Mouse (Mus musculus) heart, postnatal 10 days (tissue): Measurements from ENCODE around the gene Lgals9. TPM values are rescaled to one million over a fixed set of nuclear protein-coding genes. Genes with fewer than 3 reads are reported as not detected.
"Not testable (repeated sequence)": the region's sequence is repeated elsewhere in the genome, so short reads cannot be mapped to it uniquely, and the experiment has no call there.

ENCODE experiments used
- DNase-seq, 2 experiments: peaks; one replicate each; pipeline ENCODE4 v3.0.0; 2021
- intact Hi-C: fragments of 180-260 bp; cut with DNase I; formaldehyde crosslinking; loops from one replicate; pipeline ENCODE4 v1.15.1; 2025
- total RNA-seq, 2 experiments: library from RNA; stranded (reverse); gene quantifications; 2 replicates each; pipeline ENCODE4 v1.2.3; 2021

Lgals9 gene
- total RNA-seq, 2 experiments from 2014 or later: 49.5 to 50.5 TPM

DNA sequence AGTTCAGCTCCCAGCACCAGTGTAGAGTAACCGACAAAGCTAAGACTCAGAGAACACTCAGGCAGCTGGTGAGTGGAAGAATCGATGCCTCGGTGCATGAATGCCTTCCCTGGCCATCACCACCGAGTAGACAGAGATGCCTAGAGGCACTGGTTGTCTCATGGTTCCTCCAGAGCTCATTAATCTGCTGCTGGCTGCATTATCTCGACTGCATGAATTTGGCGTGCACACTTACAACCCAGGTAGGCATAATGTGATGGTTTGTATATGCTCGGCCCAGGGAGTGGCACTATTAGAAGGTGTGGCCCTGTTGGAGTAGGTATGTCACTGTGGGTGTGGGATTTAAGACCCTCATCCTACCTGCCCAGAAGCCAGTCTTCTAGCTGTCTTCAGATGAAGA, 24.1 kb upstream of the Lgals9 start:
- intact Hi-C loops: no loop called here
- no peak for DNase-seq

DNA sequence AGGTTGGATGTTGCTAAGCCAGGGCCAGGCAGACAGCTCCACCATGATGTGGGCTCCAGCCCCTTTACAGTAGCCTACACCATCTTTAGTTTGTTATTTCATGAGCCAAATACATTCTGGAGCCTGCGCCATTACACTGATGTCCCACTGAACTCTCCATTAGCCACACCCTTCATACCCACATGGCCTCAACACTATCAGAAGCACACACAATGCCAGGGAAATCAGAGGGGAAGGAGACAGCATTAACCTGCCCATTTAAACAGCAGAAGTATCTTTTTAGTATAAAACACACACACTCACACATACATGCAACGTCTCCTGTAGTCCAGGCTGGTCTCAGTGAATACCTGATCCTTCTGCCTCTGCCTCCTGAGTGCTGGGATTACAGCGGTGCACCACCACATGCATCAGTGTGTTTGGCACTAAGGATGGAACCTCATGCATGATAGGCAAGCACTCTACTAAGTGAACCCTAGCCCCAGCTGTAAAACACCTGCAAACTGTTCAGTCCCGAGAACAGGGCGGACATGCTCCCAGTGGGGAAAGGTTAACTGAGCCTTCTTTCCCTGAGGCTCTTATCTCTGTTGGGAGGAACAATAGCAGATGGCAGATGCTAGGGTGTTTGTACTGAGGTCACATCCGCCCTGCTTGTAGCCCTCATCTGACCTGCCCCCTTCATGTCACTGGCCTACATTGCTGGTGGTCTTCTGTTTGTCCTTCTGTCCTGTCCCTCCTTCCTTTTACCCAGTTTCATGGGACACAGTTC, 23.4 kb upstream of the Lgals9 start:
- intact Hi-C loops: no loop called here

DNA sequence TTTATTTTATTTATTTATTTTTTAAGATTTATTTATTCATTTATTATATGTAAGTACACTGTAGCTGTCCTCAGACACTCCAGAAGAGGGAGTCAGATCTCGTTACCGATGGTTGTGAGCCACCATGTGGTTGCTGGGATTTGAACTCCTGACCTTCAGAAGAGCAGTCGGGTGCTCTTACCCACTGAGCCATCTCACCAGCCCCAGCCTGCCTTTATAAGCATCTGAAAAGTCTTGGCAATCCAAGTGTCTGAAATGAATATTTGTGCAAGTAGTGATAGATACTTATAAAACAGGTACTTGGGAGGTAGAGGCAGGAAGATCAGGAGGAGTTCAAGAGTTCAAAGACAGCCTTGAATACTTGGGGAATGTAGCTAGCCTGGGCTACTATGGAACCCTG, 22.6 kb upstream of the Lgals9 start:
- DNase-seq, intact Hi-C loops: not testable (repeated sequence)

More for the DNA sequence above, 23.4 kb upstream of the Lgals9 start:
- DNase-seq: no peak

DNA sequence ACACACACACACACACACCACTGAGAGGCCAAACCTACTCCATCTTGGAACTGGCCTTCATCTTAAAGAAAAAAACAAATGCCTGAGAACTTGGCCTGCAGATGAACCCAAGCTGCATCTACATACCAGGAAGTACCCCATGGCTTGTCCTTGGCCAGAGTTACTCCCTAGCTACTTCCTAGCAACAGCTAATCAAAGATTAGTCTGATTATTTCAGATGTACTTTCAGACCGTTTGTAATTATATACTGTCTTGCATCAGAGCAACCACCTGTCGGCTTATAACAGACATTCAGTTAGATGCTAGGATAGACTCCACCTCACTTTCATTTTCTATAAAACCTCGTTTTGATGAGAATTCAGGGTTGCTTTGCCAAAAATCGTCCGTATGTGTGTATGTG, 21.7 kb upstream of the Lgals9 start:
- DNase-seq: no peak
- intact Hi-C loops: no loop called here

DNA sequence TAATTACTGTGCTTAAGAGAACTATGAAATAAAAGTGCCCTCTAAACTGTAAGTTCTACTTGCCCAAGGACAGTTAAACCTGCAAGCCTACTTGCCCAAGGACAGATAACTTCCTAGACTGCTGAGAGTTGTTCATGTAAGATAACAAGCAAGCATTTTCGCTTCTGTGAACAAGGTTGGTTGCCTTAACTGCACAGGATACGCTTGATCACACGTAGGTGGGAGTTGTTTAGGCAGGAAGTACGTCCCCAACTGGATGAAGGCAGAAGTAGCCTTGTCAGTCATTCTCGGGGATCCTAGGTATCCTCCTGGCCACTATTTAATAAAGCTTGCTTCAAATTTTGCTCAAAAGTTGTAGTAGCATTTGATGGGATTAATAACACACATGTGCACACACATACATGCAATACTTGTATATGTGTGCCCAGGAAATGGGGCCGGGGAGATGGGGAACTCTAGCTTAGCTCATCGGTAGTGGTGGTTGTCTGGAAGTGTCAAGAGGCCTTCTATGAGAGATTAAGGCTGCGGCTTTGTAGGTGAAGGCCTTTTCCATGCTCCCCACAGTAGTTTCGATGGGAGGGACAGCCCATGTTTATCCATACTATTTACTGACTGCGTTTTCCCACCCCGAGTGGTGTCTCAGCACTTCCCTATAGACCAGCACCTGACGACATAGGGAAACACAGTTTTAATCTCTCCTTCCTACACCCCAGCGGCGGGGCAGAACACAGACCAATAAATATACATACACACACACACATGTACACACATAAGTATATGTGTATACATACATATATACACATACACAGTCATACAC, 21.0 kb upstream of the Lgals9 start:
- intact Hi-C loops: no loop called here
- no peak for DNase-seq

DNA sequence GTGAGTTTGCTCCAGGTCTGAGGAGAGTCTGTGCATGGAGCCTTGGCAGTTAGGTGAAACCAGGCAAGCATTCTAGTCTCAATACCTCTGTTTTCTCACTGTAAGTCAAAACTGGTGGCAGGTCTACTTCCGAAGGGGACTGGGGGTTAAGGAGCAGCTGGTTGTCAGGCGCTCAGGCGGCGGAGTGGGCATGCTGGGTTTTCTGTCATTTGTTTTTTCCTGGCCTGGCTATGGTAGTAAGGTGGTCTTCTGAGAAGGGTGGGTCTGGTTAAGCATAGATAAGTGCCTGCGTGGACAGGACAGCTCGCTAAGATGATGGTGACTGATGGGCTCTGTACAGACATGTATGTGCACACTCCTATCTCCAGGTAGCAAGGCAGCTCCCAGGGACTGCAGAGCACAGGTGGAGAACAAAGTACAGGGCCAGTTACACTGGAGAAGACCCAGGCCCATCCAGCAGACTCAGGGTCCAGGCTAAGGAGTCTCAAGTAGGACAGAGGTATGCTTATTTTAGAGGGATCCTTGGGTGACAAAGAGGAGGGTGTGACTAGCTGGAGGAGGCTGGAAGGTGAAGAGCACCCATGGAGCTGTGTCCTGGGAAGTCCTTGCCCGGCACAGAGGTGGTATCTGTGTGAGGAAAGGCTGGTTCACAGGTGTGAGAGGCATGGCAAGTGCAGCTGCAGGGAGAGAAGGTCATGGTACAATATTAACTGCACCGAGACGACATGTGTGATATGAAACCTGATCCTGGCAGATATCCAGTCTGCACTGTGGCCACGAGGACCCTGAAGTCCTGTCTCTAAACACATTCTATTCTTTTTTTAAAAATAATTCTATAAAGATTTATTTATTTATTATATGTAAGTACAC, 19.3 kb upstream of the Lgals9 start:
- intact Hi-C loops: loop anchor here (2.0 kb wide), 1 partner anchor 37 kb away; no protein-coding TSS in a partner anchor
- no peak for DNase-seq

DNA sequence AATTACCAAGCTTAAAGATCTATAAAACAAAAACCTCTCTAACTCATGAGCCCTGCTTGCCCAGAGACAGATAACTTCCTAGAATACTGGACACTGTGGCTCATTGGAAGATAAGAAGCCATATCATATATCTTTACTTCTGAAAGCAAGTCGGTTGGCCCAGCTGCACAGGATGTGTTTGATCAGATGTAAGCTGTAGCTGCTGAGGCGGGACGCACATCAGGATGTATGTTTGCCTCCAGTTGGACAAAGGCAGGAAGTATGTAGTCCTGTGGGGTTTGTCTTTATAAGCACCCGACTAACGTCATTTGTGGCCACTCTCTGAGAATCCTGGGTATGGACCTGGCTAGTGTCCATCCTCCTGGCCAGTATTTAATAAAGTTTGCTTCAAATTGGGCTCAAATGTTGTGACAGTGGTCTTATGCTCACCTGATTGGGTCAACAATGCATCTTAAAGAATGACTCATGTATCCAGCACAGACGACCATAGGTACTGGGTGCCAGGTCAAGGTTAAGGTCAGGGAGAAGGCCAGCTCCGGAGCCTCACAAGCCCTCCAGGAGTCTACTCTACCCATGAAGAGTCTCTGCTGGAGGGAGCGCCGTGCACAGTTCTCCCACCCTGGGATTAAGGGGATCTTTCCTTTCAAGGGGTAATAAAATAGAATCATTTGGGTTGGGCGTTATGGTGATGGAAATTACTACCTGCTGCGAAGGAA, 18.5 kb upstream of the Lgals9 start:
- DNase-seq: peak; percentile 51
- intact Hi-C loops: loop anchor here (2.0 kb wide), 1 partner anchor 36 kb away; no protein-coding TSS in a partner anchor

DNA sequence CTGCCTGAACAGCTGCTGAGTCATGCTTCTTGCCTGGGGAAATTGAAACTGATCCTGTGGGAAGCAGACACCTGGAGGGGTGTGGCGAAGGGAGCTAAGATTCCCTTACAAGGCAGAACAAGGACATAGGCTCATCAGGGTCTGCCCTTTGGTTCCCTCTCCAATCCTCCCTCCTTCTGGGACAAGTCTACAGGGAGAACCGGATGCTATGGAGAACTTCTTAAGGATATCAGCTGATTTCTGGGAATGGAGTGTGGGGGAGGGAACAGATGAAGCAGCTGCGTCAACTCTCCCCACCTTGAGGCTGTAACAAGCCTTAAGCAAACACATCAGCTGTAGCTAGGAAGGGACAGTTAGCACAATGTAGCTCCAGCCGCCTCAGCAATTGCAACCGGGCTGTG, 17.8 kb upstream of the Lgals9 start:
- peak in 1 of 2 experiments; percentile 38 for DNase-seq
- intact Hi-C loops: loop anchor here (2.0 kb wide), 1 partner anchor 36 kb away; no protein-coding TSS in a partner anchor

DNA sequence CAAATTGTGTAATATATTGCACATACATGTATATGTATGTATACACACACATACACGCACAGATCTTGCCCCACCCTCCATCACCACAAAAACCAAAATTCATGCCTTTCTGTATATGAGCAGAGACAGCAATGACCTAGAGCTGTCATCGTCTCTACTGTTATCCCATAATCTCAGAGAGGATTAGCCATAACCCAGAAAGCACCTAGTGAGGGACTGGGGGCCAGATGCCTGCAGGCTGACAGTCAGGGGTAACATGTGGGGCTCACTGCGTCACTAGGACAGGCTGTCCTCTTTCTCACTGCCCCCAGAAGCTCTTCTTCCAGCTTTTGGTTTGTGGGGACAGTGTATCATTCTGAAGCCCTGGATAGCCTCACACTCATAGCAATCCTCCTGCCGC, 17.1 kb upstream of the Lgals9 start:
- intact Hi-C loops: loop anchor here (2.0 kb wide), 2 partner anchors 17 to 35 kb away; partner anchors contain the start of gene Lgals9
- no peak for DNase-seq

DNA sequence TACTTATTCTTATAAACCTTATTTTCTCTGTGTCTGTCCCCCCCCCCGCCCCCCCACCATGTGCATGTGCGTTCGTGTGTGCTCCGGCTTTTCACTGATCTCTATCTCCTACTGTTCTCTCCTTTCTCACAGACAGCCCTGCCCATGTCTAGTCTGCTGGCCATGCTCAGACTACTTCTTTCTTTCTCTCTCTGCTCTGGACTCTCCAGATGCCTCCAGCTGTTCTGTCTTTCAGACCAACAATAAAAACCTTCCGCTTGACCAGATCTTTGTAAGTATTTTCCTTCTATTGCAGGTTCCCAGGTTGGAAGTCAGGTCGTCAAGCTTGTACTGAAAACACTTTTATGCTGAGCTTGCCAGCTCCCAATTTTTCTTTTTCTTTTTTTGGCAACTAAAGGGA, 14.4 kb upstream of the Lgals9 start:
- peak in 1 of 2 experiments; percentile 54 for DNase-seq
- intact Hi-C loops: no loop called here

DNA sequence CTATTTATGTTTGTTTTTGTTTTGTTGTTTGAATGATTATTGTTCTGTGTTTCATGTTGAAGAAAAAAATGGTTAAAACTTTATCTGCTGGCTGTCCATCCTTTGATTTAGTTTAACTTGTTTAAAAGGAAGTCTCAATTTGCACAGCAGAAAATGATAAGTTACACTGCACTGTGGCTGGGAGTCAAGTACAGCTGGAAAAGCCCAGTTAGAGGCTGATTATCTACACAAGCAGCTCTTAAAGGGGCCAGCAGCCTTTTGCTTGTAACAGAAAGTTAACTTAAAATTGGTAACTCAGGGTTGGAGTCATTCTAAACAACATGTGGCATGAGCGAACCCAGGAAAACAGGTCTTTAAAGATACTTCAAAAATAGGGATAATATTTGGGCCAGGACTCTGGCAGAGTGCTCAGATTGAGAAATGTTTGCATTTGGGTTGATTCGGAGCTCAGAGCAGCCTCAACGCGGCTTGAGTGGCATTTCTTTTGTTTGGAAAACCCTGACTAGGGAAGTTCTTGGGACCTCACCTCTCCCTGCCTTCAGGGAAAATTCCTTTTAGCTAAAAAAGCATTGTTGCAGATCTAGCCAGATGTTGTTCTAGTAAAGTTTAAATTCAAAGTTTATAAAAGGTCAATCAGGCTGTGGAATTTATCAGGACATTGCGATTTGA, 6.3 kb upstream of the Lgals9 start:
- DNase-seq, intact Hi-C loops: not testable (repeated sequence)

DNA sequence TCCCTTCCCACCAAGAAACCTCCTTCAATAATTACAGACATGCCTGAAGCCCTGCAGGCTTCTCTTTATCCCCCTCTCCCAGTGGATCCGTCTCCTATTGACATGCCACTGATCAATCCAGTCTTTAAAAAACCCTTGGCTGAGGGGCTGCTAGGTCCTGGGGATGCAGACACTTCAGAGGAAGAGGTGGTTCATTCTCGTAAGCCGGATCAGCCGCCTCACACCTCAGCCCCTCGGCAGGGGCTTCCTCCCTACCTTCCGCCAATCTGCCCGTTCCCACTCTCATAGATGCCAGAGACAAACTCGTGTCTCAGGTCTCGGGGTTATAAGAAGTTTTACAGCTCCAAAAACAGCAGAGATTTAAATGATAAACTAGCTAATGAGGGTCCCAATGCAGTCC, 5.3 kb upstream of the Lgals9 start:
- DNase-seq: no peak

DNA sequence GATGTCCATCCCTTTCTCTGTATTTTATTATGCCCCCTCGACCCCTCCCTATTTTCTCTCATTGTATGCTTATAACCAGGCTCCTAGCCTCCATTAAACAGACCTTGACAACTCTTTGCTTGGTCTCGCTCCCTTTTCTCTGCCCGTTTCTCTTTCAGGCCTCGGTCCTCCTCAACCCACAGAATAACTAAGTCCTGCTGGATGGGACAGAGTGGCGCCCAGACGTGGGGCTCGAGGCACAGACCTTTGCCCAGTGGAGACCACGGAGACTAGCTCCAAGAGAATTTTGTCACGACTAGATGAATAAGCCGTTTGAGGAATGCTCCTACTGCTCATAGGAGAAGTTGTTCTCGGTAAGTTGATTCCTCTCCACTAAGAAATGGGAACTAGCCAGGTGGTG, 4.5 kb upstream of the Lgals9 start:
- DNase-seq, intact Hi-C loops: not testable (repeated sequence)

More for the DNA sequence above, 5.3 kb upstream of the Lgals9 start:
- intact Hi-C loops: no loop called here

DNA sequence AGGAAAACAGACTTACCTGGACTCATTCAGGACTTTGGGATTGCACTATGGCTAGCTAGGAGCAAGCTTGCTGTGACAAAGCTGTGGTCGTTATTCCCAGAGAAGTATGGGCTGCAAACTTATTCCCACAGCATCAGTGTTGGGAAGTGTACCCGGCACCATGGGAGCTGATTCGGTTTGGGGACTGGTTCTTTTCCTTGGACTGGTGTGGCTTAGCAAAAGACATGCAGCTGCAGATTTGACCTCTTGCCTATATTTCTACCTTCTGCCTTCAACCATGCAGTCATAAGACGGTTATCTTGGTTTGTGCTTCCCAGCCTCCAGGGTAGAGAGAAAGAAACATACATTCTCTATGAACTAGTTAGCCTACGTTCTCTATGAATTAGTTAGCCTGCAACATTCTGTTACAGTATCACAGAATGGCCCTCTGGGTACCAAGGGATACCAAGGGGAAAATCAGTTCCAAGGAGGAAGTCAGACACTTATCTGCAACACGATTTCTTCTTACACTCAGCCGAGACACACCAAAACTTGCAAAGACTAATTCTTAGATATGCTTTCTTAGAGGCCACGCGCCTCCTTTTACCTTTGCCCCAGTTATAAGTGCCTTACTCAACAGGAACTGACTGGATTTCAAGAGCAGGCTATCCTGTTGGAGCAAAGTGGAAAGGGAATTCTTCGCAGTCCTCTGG, 1.7 kb upstream of the Lgals9 start:
- intact Hi-C loops: no loop called here

DNA sequence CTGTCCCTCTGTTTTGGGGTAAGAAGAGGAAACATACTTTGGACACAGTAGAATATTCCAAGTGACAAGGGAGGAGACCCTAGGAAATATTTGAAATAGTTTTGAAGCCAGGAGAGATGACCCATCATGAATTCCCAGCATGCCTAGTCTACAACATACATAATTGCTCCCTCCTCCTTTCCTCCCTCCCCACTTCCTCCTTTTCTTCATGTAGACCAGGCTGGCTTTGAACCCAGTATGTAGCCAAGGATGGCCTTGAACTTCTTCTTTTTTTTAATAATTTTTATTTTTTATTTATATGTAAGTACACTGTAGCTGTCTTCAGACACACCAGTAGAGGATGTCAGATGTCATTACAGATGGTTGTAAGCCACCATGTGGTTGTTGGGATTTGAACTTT, 759 bp upstream of the Lgals9 start:
- intact Hi-C loops: loop anchor here (2.0 kb wide), 1 partner anchor 15 kb away; no protein-coding TSS in a partner anchor
- DNase-seq: no peak

More for the DNA sequence above, 1.7 kb upstream of the Lgals9 start:
- no peak for DNase-seq

DNA sequence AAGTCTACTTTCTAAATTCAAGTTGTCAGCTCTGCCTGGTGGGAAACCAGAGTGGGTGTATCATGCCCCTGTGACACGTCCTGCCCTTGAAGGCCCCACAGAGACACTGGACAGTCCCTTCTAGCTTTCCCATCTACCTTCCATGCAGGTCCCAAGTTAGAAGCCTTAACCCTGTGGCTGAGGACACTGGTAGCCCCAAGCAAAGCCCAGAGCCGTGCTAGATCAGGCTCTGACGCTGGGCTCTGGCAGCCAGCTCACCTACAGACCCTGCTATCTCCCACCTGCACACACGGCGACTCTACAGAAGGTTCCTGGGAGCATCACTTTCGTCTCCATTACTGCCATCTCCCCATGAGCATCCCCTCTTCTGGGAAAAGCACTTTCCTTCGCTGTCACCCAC, 1.2 kb downstream of the Lgals9 start:
- intact Hi-C loops: no loop called here
- DNase-seq: no peak

DNA sequence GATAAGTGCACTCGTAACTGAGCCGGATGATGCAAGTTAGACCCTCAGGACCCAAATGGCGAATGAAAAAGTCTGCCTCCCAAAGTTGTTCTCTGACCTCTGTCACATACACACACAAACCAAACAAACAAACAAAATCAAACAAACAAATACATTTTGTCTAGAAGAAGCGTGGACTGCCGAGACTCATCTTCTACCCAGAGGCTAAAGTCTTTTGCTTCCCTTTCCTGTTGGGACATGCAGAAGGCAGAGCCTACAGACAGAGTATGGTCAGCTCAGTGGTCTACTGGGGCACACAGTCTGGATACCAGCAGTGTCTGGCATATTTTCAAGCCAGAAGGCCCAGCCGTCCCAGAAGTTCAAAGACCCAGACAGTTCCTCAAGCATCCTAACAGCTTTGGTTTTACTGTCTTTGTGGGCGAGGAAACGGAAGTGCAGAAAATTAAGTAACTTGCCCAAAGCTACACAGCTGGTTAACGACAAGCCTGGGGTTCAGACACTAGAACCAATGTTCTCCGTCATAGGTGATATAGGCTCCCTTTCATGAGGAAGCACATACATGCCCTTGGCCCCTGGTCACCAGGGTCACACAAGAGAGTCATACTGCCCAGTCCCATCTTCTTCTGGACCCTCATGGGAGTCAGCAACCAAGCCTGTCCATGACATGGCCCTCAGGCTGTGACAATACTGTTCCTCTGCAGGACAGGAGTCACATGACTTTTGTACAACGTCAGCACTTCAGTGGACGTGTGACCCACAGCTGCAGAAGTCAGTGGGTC, 2.0 kb downstream of the Lgals9 start:
- intact Hi-C loops: no loop called here
- no peak for DNase-seq

DNA sequence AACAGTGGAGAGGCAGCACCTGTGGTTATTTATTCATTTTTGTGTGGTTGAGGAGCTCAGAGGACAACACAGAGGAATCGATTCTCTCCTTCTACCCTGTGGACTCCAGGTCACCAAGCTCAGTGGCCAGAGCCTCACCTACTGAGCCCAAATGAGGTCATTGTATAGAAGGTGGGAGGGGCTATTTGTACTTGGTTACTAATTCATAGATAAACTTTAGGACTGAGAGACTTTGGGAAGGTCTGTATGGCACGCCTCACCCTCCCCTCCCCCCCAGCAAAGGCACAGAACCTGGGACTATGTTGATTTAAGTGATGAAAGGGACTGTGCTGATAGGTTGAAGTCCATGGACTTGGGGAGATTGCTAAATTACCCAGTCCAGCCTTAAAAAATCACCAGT, 2.7 kb downstream of the Lgals9 start:
- no peak for DNase-seq
- intact Hi-C loops: no loop called here
